Mouse (Mus musculus) cerebellum, adult 11-12 months (tissue): ENCODE measurements around the gene Krtap1-3.

Experiments
- DNase-seq: peaks from one replicate; pipeline ENCODE4 v3.0.0; 2022

Krtap1-3 gene

DNA sequence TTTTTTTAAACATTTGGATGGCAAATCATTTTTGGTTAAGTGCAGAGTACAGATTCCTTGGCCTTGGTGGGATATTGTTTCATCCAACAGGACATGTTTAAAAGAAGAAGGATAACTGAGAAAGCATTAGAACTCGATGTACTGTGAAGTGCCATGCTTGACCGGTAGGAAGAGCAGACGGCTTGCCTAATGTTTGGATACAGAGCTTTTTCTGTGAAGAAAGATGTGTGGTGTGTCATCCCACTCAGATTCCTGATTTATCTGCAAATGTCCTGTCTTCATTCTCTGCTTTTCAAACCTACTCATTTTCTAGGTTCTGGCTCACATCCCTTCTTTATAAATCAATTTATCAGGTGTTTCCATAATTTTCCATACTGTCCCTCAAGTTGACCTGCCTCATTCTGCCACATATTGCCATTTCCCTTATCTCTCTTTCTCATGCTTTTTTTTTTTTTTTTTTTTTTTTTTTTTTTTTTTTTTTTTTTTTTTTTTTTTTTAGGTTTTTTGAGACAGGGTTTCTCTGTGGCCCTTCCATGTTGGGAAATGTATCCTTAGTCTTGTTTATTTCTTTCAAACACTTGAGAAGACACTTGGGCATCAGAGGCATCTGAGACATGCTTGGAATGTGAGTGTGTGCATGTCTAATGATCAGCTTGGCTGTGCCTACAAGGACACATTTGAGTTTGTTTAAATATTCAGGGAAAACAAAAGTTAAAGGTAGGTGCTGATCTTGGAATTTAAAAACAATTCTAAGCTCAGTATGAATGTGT lies 33.0 kb downstream of the Krtap1-3 start:
- no peak for DNase-seq

DNA sequence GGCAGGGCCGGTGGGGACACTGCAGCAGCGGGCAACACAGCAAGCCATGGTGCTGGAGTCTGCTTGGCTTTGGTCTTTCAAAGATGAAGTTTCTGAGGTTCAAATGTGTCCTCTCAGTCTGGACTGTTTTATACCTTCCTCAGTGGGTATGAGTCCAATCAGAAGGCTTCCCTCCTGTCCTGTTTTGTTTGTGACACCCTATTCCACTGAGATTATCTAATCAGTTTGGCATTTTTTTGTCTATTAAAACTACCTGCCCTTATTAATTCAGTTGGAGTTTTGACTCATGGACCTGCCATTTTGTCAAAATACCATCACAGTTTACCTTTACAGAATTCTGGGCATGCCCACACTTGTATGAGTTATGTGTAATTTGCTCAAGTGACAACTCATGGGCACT lies 34.4 kb downstream of the Krtap1-3 start, which contains the start of gene Krtap3-2:
TSS of gene Krtap3-2 (minus strand) at position 101 of the 400 bp plus-strand sequence.
- no peak for DNase-seq

DNA sequence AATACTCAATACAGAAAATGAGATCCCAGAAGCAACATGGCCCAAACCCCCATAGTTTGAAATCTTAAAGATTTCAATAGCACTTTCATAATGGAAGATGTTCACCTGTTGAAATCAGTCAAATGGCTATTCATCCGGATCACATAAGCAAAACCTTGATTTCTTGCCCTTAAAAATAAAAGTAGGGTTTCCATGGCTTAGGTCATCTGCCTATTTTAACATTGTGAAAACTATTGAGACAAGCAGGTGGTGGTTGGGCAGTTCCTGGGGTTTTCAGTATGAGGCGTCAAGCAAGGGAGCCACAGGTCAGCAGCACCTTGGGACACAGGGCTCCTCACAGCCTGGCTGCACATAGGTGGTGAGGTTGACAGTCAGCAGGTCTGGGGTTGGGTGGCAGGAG lies 34.9 kb downstream of the Krtap1-3 start:
- no peak for DNase-seq

DNA sequence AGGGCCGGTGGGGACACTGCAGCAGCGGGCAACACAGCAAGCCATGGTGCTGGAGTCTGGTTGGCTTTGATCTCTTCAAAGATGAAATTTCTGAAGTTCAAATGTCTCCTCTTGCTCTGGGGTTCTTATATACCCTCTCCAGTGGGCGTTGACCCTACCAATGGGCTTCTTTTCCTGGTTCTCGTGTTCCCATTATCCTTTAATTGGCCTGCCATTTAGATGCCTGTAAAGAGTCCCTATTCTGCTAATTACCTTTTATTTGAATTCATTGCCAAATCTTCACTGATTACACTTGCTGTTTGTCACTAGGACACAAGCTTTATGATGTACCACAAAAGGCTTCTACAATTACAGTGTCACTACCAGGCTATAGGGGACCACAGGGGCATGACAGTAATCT lies 40.4 kb downstream of the Krtap1-3 start, which contains the start of gene Krtap3-3:
TSS of gene Krtap3-3 (minus strand) at position 101 of the 400 bp plus-strand sequence.
- no peak for DNase-seq

DNA sequence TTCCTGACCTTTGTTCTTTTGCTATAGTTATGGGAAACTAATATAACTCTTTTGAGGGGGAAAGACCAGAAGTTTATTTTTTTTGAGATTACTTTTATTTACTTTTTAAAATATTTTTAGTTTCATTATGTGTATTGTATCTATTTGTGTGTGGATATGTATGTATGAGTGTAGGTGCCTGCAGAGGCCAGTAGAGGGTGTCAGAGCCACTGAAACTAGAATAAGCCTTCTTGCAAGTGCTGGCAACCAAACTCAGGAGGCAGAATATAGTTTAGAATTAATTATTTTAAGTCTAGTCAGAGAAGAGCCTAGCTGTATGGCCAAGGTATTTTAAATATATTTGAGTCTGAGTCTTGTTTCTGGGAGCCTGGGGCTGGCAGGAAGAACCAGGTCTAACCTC lies 43.2 kb downstream of the Krtap1-3 start:
- no peak for DNase-seq
